Mouse (Mus musculus): ENCODE measurements around the gene Olfr461. TPM values are rescaled to one million over a fixed set of nuclear protein-coding genes. Genes with fewer than 3 reads are reported as not detected.

The Olfr461 gene
- total and polyA plus RNA-seq, 3 experiments = not detected

GRCm38 (mm10) chr6:40585645-40586044, 30.8 kb upstream of the Olfr461 start, which contains the start of gene Clec5a (continued):
- no peak for TF ChIP-seq UBTF (IDR thresholded peaks at IDR 0.05; ENCODE audit: borderline replicate concordance, insufficient read depth, low read depth, low read length)
- no peak for TF ChIP-seq TBP (IDR thresholded peaks at IDR 0.05; ENCODE audit: low read depth, low read length)
- no peak for TF ChIP-seq MAZ (IDR thresholded peaks at IDR 0.05; ENCODE audit: low read depth, low read length)
- TF ChIP-seq SIN3A (IDR thresholded peaks at IDR 0.05; ENCODE audit: low read length) = no peak

GRCm38 (mm10) chr6:40584336-40584735, 29.5 kb upstream of the Olfr461 start:
- no peaks in the 10 kb centered on the region for H3K36me3 ChIP-seq (ENCODE audit: control insufficient read depth in 1 of 2, insufficient read depth in 2 of 2, low read length in 2 of 2)
- no peak overlapping the region for H3K9ac ChIP-seq (ENCODE audit: control insufficient read depth, low read depth, low read length, poor library complexity, severe bottlenecking)
- H3K27ac ChIP-seq (ENCODE audit: control insufficient read depth, low read depth, low read length) = no peak overlapping the region
- H3K9me3 ChIP-seq (replicated peaks; ENCODE audit: insufficient read depth, low read length) = no peaks in the 10 kb centered on the region
- H3K4me1 ChIP-seq (ENCODE audit: control insufficient read depth in 1 of 2, insufficient read depth in 2 of 2, low read length in 2 of 2) = no peaks in the 10 kb centered on the region
- no peaks in the 10 kb centered on the region for H3K79me2 ChIP-seq (ENCODE audit: control insufficient read depth, insufficient read depth, low read length, poor library complexity)
- TF ChIP-seq ETS1 (IDR thresholded peaks at IDR 0.05; ENCODE audit: low read depth, low read length) = no peak
- no peak for TF ChIP-seq MAX (IDR thresholded peaks at IDR 0.05; ENCODE audit: low read length)
- TF ChIP-seq HCFC1 (IDR thresholded peaks at IDR 0.05; ENCODE audit: low read depth, low read length) = no peak
- TF ChIP-seq POLR2AphosphoS5 (IDR thresholded peaks at IDR 0.05; ENCODE audit: borderline replicate concordance, low read depth, low read length) = no peak
- no peak for TF ChIP-seq GABPA (IDR thresholded peaks at IDR 0.05; ENCODE audit: low read depth, low read length)
- no peak for TF ChIP-seq ELF1 (IDR thresholded peaks at IDR 0.05; ENCODE audit: low read depth, low read length)
- TF ChIP-seq MXI1 (IDR thresholded peaks at IDR 0.05; ENCODE audit: low read depth, low read length) = no peak
- TF ChIP-seq MYB (IDR thresholded peaks at IDR 0.05; ENCODE audit: low read depth, low read length) = no peak
- no peak for TF ChIP-seq USF1 (IDR thresholded peaks at IDR 0.05; ENCODE audit: low read depth, low read length)
- TF ChIP-seq MEF2A (IDR thresholded peaks at IDR 0.05; ENCODE audit: extremely low read depth, insufficient replicate concordance, low read depth, low read length, poor library complexity, severe bottlenecking) = no peak
- no peak for DNase-seq (ENCODE audit: low read depth, low spot score)
- H3K4me3 ChIP-seq (ENCODE audit: control insufficient read depth in 1 of 2, insufficient read depth in 1 of 2, low read depth in 2 of 2, low read length in 2 of 2) = no peak overlapping the region
- no peaks in the 10 kb centered on the region for H3K27me3 ChIP-seq (ENCODE audit: control insufficient read depth in 1 of 2, insufficient read depth in 2 of 2, low read length in 2 of 2)

GRCm38 (mm10) chr6:40576305-40576704, 21.5 kb upstream of the Olfr461 start:
- Histone ChIP-seq H3K36me3 (ENCODE audit: control insufficient read depth in 1 of 2, insufficient read depth in 2 of 2, low read length in 2 of 2) (no peaks in the 10 kb centered on the region), H3K79me2 (ENCODE audit: control insufficient read depth, insufficient read depth, low read length, poor library complexity) (no peaks in the 10 kb centered on the region), H3K4me3 (ENCODE audit: control insufficient read depth in 1 of 2, insufficient read depth in 1 of 2, low read depth in 2 of 2, low read length in 2 of 2) (no peak overlapping the region), H3K27me3 (ENCODE audit: control insufficient read depth in 1 of 2, insufficient read depth in 2 of 2, low read length in 2 of 2) (no peaks in the 10 kb centered on the region), H3K9ac (ENCODE audit: control insufficient read depth, low read depth, low read length, poor library complexity, severe bottlenecking) (no peak overlapping the region), H3K4me1 (ENCODE audit: control insufficient read depth in 1 of 2, insufficient read depth in 2 of 2, low read length in 2 of 2) (no peaks in the 10 kb centered on the region), H3K9me3 (replicated peaks; ENCODE audit: insufficient read depth, low read length) (no peaks in the 10 kb centered on the region), H3K27ac (ENCODE audit: control insufficient read depth, low read depth, low read length) (no peak overlapping the region)
- TF ChIP-seq NELFE (IDR thresholded peaks at IDR 0.05; ENCODE audit: low read depth, low read length) (no peak), USF1 (IDR thresholded peaks at IDR 0.05; ENCODE audit: low read depth, low read length) (no peak), MYB (IDR thresholded peaks at IDR 0.05; ENCODE audit: low read depth, low read length) (no peak), BHLHE40 (IDR thresholded peaks at IDR 0.05; ENCODE audit: borderline replicate concordance, low read depth, low read length) (no peak), SIN3A (IDR thresholded peaks at IDR 0.05; ENCODE audit: low read length) (no peak), UBTF (IDR thresholded peaks at IDR 0.05; ENCODE audit: borderline replicate concordance, insufficient read depth, low read depth, low read length) (no peak), ZNF384 (IDR thresholded peaks at IDR 0.05; ENCODE audit: low read depth, low read length) (no peak), MAZ (IDR thresholded peaks at IDR 0.05; ENCODE audit: low read depth, low read length) (no peak), TAL1 (IDR thresholded peaks at IDR 0.05; ENCODE audit: low read length) (no peak), ELF1 (IDR thresholded peaks at IDR 0.05; ENCODE audit: low read depth, low read length) (no peak), CTCF (IDR thresholded peaks at IDR 0.05 in 2 of 3, conservative IDR thresholded peaks at IDR 0.05 in 1 of 3; ENCODE audit: control insufficient read depth in 1 of 3, insufficient read depth in 1 of 3, low read depth in 2 of 3, low read length in 3 of 3, poor library complexity in 1 of 3, severe bottlenecking in 1 of 3) (no peak), GATA1 (IDR thresholded peaks at IDR 0.05; ENCODE audit: low read depth, low read length) (no peak), RCOR1 (IDR thresholded peaks at IDR 0.05; ENCODE audit: low read depth, low read length) (no peak), USF2 (IDR thresholded peaks at IDR 0.05; ENCODE audit: borderline replicate concordance in 1 of 2, insufficient read depth in 1 of 2, low read depth in 1 of 2, low read length in 2 of 2) (no peak), ETS1 (IDR thresholded peaks at IDR 0.05; ENCODE audit: low read depth, low read length) (no peak)
- no peak for DNase-seq (ENCODE audit: low read depth, low spot score)
